Mouse (Mus musculus) myocyte (in vitro differentiated cells): Measurements from ENCODE around the gene Napa. TPM values are rescaled to one million over a fixed set of nuclear protein-coding genes. Genes with fewer than 3 reads are reported as not detected.

Source experiments
- H3K27me3 ChIP-seq: one replicate; pipeline ENCODE4 v1.6.1; 2011; ENCODE audit not compliant: control insufficient read depth, insufficient read depth, insufficient read length
- H3K36me3 ChIP-seq: one replicate; pipeline ENCODE4 v1.6.1; 2011; ENCODE audit not compliant: control insufficient read depth, insufficient read depth
- H3K4me2 ChIP-seq: one replicate; pipeline ENCODE4 v1.6.1; 2011; ENCODE audit warnings: low read depth, control low read depth
- H3K4me3 ChIP-seq: one replicate; pipeline ENCODE4 v1.5.1; 2011; ENCODE audit warnings: mild to moderate bottlenecking, control low read depth, moderate library complexity
- H3K79me2 ChIP-seq: one replicate; pipeline ENCODE4 v1.6.1; 2011; ENCODE audit not compliant: control insufficient read depth, insufficient read depth
- H3ac ChIP-seq: one replicate; pipeline ENCODE4 v1.6.1; 2011; ENCODE audit not compliant: control insufficient read depth, insufficient read length
- CEBPB ChIP-seq: IDR thresholded peaks from 2 replicates; pipeline ENCODE4 v1.6.1; 2011; ENCODE audit warnings: mild to moderate bottlenecking, moderate library complexity; ENCODE audit not compliant: poor library complexity, insufficient read depth, severe bottlenecking
- E2F4 ChIP-seq: IDR thresholded peaks from one replicate; pipeline ENCODE4 v1.6.1; 2011; ENCODE audit warnings: mild to moderate bottlenecking, control low read depth, moderate library complexity; ENCODE audit not compliant: insufficient read depth
- MAX ChIP-seq: IDR thresholded peaks from one replicate; pipeline ENCODE4 v1.6.1; 2011; ENCODE audit warnings: low read depth, mild to moderate bottlenecking, control low read depth
- MYOD1 ChIP-seq, 3 experiments: IDR thresholded peaks; one replicate each; pipeline ENCODE4 v1.6.1; 2011; ENCODE audit warnings: control low read depth in 2 of 3, low read depth in 2 of 3, mild to moderate bottlenecking in 2 of 3, moderate library complexity in 1 of 3; ENCODE audit not compliant: insufficient read length in 2 of 3, control insufficient read depth in 1 of 3
- MYOG ChIP-seq, 3 experiments: IDR thresholded peaks; one replicate each; pipeline ENCODE4 v1.6.1; 2011; ENCODE audit warnings: control low read depth in 2 of 3, low read depth in 2 of 3, mild to moderate bottlenecking in 2 of 3; ENCODE audit not compliant: insufficient read length in 2 of 3, control insufficient read depth in 1 of 3, insufficient read depth in 1 of 3
- POLR2A ChIP-seq: IDR thresholded peaks from one replicate; pipeline ENCODE4 v1.6.1; 2011; ENCODE audit warnings: low read depth, mild to moderate bottlenecking, control low read depth, moderate library complexity; ENCODE audit not compliant: insufficient read length
- POLR2AphosphoS2 ChIP-seq: IDR thresholded peaks from one replicate; pipeline ENCODE4 v1.6.1; 2011; ENCODE audit warnings: low read depth, control low read depth; ENCODE audit not compliant: insufficient read length
- REST ChIP-seq: IDR thresholded peaks from one replicate; pipeline ENCODE4 v1.6.1; 2011; ENCODE audit warnings: mild to moderate bottlenecking, control low read depth, moderate library complexity; ENCODE audit not compliant: insufficient read depth, insufficient read length
- SRF ChIP-seq: IDR thresholded peaks from one replicate; pipeline ENCODE4 v1.6.1; 2011; ENCODE audit warnings: low read depth; ENCODE audit not compliant: control insufficient read depth, insufficient read length
- TCF12 ChIP-seq: IDR thresholded peaks from one replicate; pipeline ENCODE4 v1.6.1; 2011; ENCODE audit warnings: mild to moderate bottlenecking, control low read depth; ENCODE audit not compliant: poor library complexity, insufficient read depth, severe bottlenecking
- TCF3 ChIP-seq: IDR thresholded peaks from one replicate; pipeline ENCODE4 v1.6.1; 2011; ENCODE audit warnings: low read depth, control low read depth; ENCODE audit not compliant: insufficient read length
- USF1 ChIP-seq: IDR thresholded peaks from one replicate; pipeline ENCODE4 v1.6.1; 2011; ENCODE audit warnings: low read depth, mild to moderate bottlenecking, control low read depth, moderate library complexity
- polyA plus RNA-seq: library from polyadenylated mRNA; unstranded; fragments of >200 nt; fragmentation: generic; extraction: Trizol; gene quantifications from one replicate; pipeline ENCODE4 v1.2.1, GENCODE M21; 2012; ENCODE audit warnings: missing spikeins

The Napa gene
- polyA plus RNA-seq, 1 experiment = 193 TPM

DNA sequence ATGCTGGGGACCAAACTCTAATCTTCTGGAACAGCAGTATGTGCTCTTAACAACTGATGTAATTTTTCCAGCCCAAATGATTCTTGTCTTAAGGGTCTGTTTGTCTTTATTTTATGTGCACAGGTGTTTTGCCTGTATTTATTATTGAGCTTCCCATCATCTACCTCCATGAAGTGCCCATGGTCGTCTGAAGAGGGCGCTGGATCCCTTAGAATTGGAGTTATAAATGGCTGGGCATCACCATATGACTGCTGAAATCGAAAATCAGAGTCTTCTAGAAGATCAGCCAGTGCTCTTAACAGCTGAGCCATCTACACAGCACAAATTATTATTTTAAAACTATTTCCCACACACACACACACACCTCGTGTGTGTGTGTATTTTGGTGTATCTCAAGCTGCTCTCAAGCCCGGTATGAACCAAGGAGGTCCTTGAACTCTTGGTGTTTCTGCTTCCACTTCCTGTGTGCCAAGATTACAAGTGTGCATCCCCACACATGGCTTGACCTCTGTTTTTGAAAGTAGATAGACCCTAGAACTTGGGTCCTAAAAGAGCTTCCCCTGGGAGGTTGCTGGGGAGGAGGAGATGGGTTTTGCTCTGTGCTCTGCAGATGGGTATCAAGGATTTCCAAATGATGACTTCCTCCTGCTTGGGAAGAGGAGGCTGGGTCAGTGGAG lies 41.7 kb upstream of the Napa start:
- Histone ChIP-seq H3ac (no peak overlapping the region), H3K4me2 (no peak overlapping the region), H3K27me3 (no peaks in the 10 kb centered on the region), H3K79me2 (no peaks in the 10 kb centered on the region), H3K4me3 (no peak overlapping the region), H3K36me3 (no peaks in the 10 kb centered on the region)
- TF ChIP-seq REST = no peak
- no peak for TF ChIP-seq MYOD1 (IDR thresholded peaks at IDR 0.05; ENCODE audit: control insufficient read depth in 1 of 3, insufficient read length in 2 of 3, low read depth in 2 of 3)
- TF ChIP-seq MAX = no peak
- TF ChIP-seq E2F4 = no peak
- TF ChIP-seq CEBPB = no peak
- no peak for TF ChIP-seq POLR2A
- TF ChIP-seq SRF = no peak
- no peak for TF ChIP-seq TCF12
- TF ChIP-seq TCF3 = no peak
- TF ChIP-seq POLR2AphosphoS2 = no peak
- TF ChIP-seq MYOG (IDR thresholded peaks at IDR 0.05; ENCODE audit: control insufficient read depth in 1 of 3, insufficient read depth in 1 of 3, insufficient read length in 2 of 3, low read depth in 2 of 3) = no peak
- no peak for TF ChIP-seq USF1

DNA sequence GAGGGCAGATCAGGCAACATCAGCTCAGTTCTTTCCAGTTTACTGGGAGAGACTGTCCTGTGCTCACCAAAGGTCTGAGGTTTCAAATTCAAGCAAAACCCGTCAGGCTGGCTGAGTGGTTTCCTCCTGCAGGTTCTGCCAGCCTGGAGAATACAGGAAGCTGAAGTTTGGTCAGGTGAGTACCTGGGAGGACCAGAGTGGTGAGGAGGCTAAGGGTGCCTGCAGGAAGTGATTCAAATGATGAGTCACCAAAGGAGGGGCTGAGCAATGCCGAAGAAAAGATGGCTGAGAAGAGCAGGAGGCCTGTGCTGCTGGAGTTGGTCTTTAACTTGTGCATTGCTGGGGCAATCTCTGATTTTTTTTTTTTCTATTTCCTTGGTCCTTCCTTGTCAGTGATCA lies 41.1 kb upstream of the Napa start:
- no peak overlapping the region for H3K4me2 ChIP-seq
- no peak overlapping the region for H3K4me3 ChIP-seq
- TF ChIP-seq POLR2AphosphoS2 (no peak), TCF12 (no peak), TCF3 (no peak), REST (no peak), POLR2A (no peak)
- H3K36me3 ChIP-seq = no peaks in the 10 kb centered on the region
- H3K27me3 ChIP-seq = no peaks in the 10 kb centered on the region
- H3K79me2 ChIP-seq = no peaks in the 10 kb centered on the region
- no peak overlapping the region for H3ac ChIP-seq

DNA sequence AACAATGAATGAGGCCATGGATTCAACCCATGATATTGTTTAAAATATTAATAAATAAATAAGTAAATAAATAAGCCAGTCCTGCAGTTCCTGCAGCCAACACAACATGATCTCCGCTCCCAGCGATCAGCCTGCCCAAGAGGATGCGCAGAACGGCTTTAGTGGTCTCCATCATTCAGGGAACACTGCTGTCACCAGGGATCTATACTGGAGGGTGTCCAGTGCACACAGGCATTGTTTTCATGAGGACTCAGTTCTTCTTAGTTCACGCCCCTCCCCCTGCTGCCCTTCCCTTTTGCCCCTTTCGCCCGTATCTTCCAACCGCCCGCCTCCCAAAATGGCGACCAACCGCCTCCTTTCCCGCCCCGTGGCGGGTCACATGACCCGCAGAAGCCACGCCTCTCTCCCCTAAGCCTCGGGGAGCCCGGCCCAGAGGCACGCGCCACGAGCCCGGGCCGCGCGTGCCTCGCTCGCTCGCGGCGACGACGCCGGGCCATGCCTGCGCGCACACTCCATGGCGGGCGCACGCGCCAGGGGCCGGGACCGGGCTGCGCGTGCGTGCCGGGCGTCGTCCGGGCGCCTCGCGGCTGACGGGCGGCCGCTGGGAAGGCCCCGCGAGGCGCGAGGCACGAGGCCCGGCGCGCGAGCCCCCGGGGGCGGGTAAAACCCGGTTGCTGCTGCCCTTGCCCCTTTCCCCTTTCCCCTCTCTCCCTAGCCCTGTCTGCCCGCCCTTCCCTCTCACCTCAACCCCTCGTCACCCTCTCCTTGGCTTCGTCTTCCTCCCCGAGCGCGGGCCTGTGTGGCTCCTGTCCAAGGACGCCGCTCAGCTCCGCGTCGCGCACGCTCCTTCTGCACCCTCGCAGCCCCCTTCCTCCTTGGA lies 36.8 kb upstream of the Napa start, which contains the start of gene Zfp541:
Zfp541 (plus strand) TSS at position 596 of the 880 bp plus-strand sequence.
- H3ac ChIP-seq = no peak within 1 kb of the TSS
- H3K36me3 ChIP-seq = no peaks in the 10 kb centered on the region
- no peak for TF ChIP-seq MAX
- TF ChIP-seq POLR2AphosphoS2 = no peak
- no peak for TF ChIP-seq E2F4
- no peaks in the 10 kb centered on the region for H3K27me3 ChIP-seq
- no peak within 1 kb of the TSS for H3K4me2 ChIP-seq
- no peak within 1 kb of the TSS for H3K4me3 ChIP-seq
- H3K79me2 ChIP-seq = no peaks in the 10 kb centered on the region

DNA sequence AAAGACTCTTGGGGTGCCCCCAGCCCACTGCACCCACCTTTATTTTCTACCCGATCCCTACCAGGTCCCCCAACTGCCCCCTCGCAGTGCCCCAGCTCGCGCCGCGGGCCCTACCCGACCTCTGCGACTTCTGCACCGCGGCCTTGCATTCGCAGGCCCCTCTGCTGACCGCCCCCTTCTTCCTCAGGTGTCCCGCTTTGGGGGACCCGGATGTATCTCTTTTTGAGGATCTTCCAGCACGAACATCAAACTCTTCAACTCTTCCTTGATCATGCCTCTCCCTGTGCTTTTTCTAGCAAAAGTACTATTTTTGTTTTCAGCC lies 36.2 kb upstream of the Napa start:
- Histone ChIP-seq H3K4me3 (no peak overlapping the region), H3K36me3 (no peaks in the 10 kb centered on the region), H3K4me2 (no peak overlapping the region), H3K27me3 (no peaks in the 10 kb centered on the region), H3K79me2 (no peaks in the 10 kb centered on the region), H3ac (no peak overlapping the region)
- TF ChIP-seq MYOD1 (IDR thresholded peaks at IDR 0.05; ENCODE audit: control insufficient read depth in 1 of 3, insufficient read length in 2 of 3, low read depth in 2 of 3) = no peak
- no peak for TF ChIP-seq TCF12

DNA sequence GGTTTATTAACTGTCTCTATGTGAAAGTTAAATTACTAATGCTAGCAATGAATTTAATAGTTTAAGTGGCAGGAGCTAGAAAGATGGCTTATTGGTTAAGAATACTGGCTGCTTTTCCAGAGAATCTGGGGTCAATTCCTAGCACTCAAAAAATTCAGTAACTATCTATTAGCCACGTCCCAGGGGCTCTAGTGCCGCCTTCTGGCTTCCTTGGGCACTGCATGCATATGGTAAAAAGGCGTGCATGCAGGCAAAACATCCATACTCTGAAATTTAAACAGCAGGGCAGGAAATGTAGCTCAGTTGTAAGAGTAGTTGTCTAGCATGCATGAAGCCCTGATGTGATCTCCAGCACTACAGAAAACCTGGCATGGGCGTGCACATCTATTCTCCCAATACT lies 34.8 kb upstream of the Napa start:
- Histone ChIP-seq H3K79me2 (no peaks in the 10 kb centered on the region), H3K27me3 (peaks cover 2% of the 10 kb centered on the region), H3K4me3 (no peak overlapping the region), H3K36me3 (no peaks in the 10 kb centered on the region), H3K4me2 (no peak overlapping the region), H3ac (no peak overlapping the region)
- no peak for TF ChIP-seq CEBPB
- TF ChIP-seq REST = no peak
- no peak for TF ChIP-seq E2F4
- TF ChIP-seq SRF = no peak
- TF ChIP-seq TCF12 = no peak
- TF ChIP-seq MYOG (IDR thresholded peaks at IDR 0.05; ENCODE audit: control insufficient read depth in 1 of 3, insufficient read depth in 1 of 3, insufficient read length in 2 of 3, low read depth in 2 of 3) = no peak
- no peak for TF ChIP-seq USF1
- TF ChIP-seq MAX = no peak
- no peak for TF ChIP-seq POLR2A
- no peak for TF ChIP-seq TCF3
- TF ChIP-seq MYOD1 (IDR thresholded peaks at IDR 0.05; ENCODE audit: control insufficient read depth in 1 of 3, insufficient read length in 2 of 3, low read depth in 2 of 3) = no peak
- TF ChIP-seq POLR2AphosphoS2 = no peak
